Mouse (Mus musculus): Measurements from ENCODE around the gene Nr4a3. TPM values are rescaled to one million over a fixed set of nuclear protein-coding genes. Genes with fewer than 3 reads are reported as not detected.

The Nr4a3 gene
- polyA plus RNA-seq, 1 experiment from 2014 or later, result 2.0 TPM

GRCm38 (mm10) chr4:48051086-48051673 is 6.2 kb downstream of the Nr4a3 start:
- H3K4me3 ChIP-seq, result peak overlapping the region; percentile 35
- H3K9ac ChIP-seq, result peak overlapping the region; percentile 49
- peaks cover 82% of the 10 kb centered on the region for H3K27me3 ChIP-seq
- H3K4me1 ChIP-seq, result peaks cover 41% of the 10 kb centered on the region
- ATAC-seq (ENCODE audit: low FRiP score), result no peak
- H3K27ac ChIP-seq, result no peak overlapping the region
- H3K4me2 ChIP-seq (replicated peaks), result peak overlapping the region; percentile 62
- 13% methylated on average over 19 of the region's 19 CpGs for WGBS
- H3K9me3 ChIP-seq (replicated peaks), result no peaks in the 10 kb centered on the region
- no peaks in the 10 kb centered on the region for H3K36me3 ChIP-seq

GRCm38 (mm10) chr4:48051674-48052121 is 6.7 kb downstream of the Nr4a3 start:
- Histone ChIP-seq H3K36me3 (no peaks in the 10 kb centered on the region), H3K4me3 (peak overlapping the region; percentile 35), H3K4me2 (replicated peaks) (peak overlapping the region; percentile 62), H3K9ac (peak overlapping the region; percentile 49), H3K27me3 (peaks cover 77% of the 10 kb centered on the region), H3K9me3 (replicated peaks) (no peaks in the 10 kb centered on the region), H3K4me1 (peaks cover 36% of the 10 kb centered on the region), H3K27ac (no peak overlapping the region)
- WGBS, result 2% methylated on average over 37 of the region's 37 CpGs
- no peak for ATAC-seq (ENCODE audit: low FRiP score)

DNA sequence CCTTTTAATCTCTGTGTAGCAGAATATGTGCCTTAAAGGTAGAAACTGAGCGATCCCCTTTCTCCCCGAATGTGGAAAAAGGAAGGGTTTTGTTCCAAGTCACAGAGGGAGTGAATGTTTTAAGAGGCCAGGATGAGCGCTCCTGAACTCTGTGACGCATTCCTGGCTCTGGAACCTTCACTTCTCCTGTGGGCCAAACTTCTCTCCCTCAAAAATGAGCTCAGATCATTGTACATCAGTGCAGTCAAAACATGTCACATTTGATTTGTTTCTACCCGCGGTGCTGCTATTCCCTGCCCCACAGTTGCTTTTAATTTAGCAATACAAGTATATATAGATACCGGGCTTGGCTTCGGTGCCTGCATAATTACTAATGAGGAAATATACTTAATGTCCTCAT is 16.8 kb downstream of the Nr4a3 start:
- H3K9me3 ChIP-seq (replicated peaks), result no peaks in the 10 kb centered on the region
- H3K4me2 ChIP-seq (replicated peaks), result no peak overlapping the region
- H3K4me3 ChIP-seq, result no peak overlapping the region
- no peak for ATAC-seq (ENCODE audit: low FRiP score)
- no peak overlapping the region for H3K27ac ChIP-seq
- WGBS, result 82% methylated on average over 8 of the region's 8 CpGs
- H3K27me3 ChIP-seq, result peaks cover 3% of the 10 kb centered on the region; the same call in 1 of the 2 replicates
- no peaks in the 10 kb centered on the region for H3K4me1 ChIP-seq
- no peak overlapping the region for H3K9ac ChIP-seq
- no peaks in the 10 kb centered on the region for H3K36me3 ChIP-seq

- no peak overlapping the region for H3K27ac ChIP-seq
- 57% methylated on average over 4 of the region's 4 CpGs for WGBS
- H3K9ac ChIP-seq, result no peak overlapping the region
- H3K9me3 ChIP-seq (replicated peaks), result no peaks in the 10 kb centered on the region
- no peak for ATAC-seq (ENCODE audit: low FRiP score)
- no peak overlapping the region for H3K4me2 ChIP-seq (replicated peaks)
- no peaks in the 10 kb centered on the region for H3K4me1 ChIP-seq
- no peaks in the 10 kb centered on the region for H3K36me3 ChIP-seq
- H3K27me3 ChIP-seq, result no peaks in the 10 kb centered on the region
- no peak overlapping the region for H3K4me3 ChIP-seq
These were observed 19.4 kb downstream of the Nr4a3 start for GRCm38 (mm10) chr4:48064311-48064710.

GRCm38 (mm10) chr4:48066676-48067075 is 21.7 kb downstream of the Nr4a3 start:
- Histone ChIP-seq H3K27ac (no peak overlapping the region), H3K4me3 (no peak overlapping the region), H3K4me1 (no peaks in the 10 kb centered on the region), H3K27me3 (no peaks in the 10 kb centered on the region), H3K9ac (no peak overlapping the region), H3K36me3 (no peaks in the 10 kb centered on the region), H3K9me3 (replicated peaks) (no peaks in the 10 kb centered on the region), H3K4me2 (replicated peaks) (no peak overlapping the region)
- 85% methylated on average over 2 of the region's 2 CpGs for WGBS
- no peak for ATAC-seq (ENCODE audit: low FRiP score)

- Histone ChIP-seq H3K4me2 (replicated peaks) (no peak overlapping the region), H3K27ac (no peak overlapping the region), H3K4me1 (no peaks in the 10 kb centered on the region), H3K36me3 (no peaks in the 10 kb centered on the region), H3K4me3 (no peak overlapping the region), H3K9me3 (replicated peaks) (no peaks in the 10 kb centered on the region), H3K9ac (no peak overlapping the region), H3K27me3 (no peaks in the 10 kb centered on the region)
- ATAC-seq (ENCODE audit: low FRiP score), result no peak
- 83% methylated on average over 7 of the region's 7 CpGs for WGBS
These were observed 24.2 kb downstream of the Nr4a3 start for GRCm38 (mm10) chr4:48069111-48069510.

DNA sequence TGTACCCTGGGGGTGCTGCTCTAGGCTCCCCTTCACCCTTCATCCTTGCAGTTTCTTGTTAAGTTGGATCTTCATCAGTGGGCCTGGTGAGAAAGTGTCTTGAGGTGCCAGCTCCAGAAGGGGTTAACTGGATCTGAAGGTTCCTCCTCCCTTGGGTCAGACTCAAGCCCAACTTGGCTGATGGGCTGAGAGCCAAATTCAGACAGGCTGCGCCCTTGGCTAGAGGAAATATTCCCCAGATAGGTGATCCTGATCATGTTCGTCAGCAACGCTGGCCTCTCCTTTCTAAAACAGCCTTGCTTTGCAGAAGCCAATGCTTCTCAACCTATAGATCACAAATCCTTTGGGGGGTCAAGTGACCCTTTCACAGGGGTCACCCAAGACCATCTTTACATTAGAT is 27.1 kb downstream of the Nr4a3 start:
- 90% methylated on average over 3 of the region's 3 CpGs for WGBS
- ATAC-seq (ENCODE audit: low FRiP score), result no peak
- no peak overlapping the region for H3K27ac ChIP-seq
- no peaks in the 10 kb centered on the region for H3K9me3 ChIP-seq (replicated peaks)
- 0 out of 2 replicates have a peak, but pooled peaks cover under 1% of the 10 kb centered on the region for H3K4me1 ChIP-seq
- no peak overlapping the region for H3K4me3 ChIP-seq
- no peak overlapping the region for H3K9ac ChIP-seq
- no peak overlapping the region for H3K4me2 ChIP-seq (replicated peaks)
- no peaks in the 10 kb centered on the region for H3K27me3 ChIP-seq
- no peaks in the 10 kb centered on the region for H3K36me3 ChIP-seq

DNA sequence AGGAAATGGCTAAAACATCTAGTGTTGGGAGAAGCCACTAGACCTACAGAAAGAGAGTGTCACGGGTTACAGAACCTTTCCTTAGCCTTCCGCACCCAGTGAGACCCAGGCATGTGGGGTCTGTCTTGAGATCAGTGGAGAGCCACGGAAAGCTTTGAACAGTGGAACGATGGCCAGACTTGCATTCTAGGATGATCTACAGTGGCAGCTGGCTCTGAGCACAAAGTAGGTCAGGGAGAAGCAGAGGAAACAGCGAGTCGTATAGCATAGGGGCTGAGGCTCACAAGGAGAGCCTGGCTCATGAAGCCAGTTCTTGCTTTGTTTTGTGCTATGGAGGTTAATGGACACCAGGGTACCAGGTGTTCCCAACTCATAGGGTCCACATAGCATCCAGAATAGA is 28.4 kb downstream of the Nr4a3 start:
- WGBS, result 93% methylated on average over 6 of the region's 6 CpGs
- no peak for ATAC-seq (ENCODE audit: low FRiP score)
- H3K27ac ChIP-seq, result no peak overlapping the region
- no peak overlapping the region for H3K4me3 ChIP-seq
- no peak overlapping the region for H3K9ac ChIP-seq
- H3K36me3 ChIP-seq, result no peaks in the 10 kb centered on the region
- no peaks in the 10 kb centered on the region for H3K27me3 ChIP-seq
- H3K4me1 ChIP-seq, result peaks cover 9% of the 10 kb centered on the region
- no peak overlapping the region for H3K4me2 ChIP-seq (replicated peaks)
- no peaks in the 10 kb centered on the region for H3K9me3 ChIP-seq (replicated peaks)

GRCm38 (mm10) chr4:48074451-48075240 is 29.7 kb downstream of the Nr4a3 start:
- Histone ChIP-seq H3K4me2 (replicated peaks) (no peak overlapping the region), H3K9me3 (replicated peaks) (no peaks in the 10 kb centered on the region), H3K27me3 (no peaks in the 10 kb centered on the region), H3K9ac (no peak overlapping the region), H3K36me3 (no peaks in the 10 kb centered on the region), H3K27ac (no peak overlapping the region), H3K4me3 (no peak overlapping the region), H3K4me1 (peaks cover 12% of the 10 kb centered on the region)
- no peak for ATAC-seq (ENCODE audit: low FRiP score)
- 83% methylated on average over 5 of the region's 5 CpGs for WGBS

GRCm38 (mm10) chr4:48076693-48077471 is 31.9 kb downstream of the Nr4a3 start:
- no peak for ATAC-seq (ENCODE audit: low FRiP score)

DNA sequence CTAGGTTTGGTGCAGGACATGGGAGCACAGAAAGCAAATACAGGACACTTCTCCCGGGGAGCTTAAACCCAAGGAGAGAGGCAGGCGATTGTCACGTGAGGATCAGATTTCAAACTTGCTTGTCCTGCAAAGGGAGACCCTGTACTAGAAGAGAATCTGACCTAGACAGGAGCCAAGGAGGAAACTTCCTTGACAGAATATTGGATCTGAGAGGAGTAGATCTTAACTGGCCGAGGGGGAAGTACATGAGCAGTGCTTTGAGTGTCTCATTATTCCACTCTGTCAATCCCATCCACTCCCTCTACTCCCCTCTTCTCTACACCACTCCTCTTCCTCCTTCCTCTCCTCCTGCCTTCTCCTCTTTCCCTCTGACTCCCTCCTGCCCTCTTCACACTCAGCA is 33.3 kb downstream of the Nr4a3 start:
- Histone ChIP-seq H3K9me3 (replicated peaks) (no peaks in the 10 kb centered on the region), H3K4me2 (replicated peaks) (no peak overlapping the region), H3K9ac (no peak overlapping the region), H3K27ac (no peak overlapping the region), H3K36me3 (no peaks in the 10 kb centered on the region), H3K4me1 (peaks cover 16% of the 10 kb centered on the region), H3K27me3 (no peaks in the 10 kb centered on the region), H3K4me3 (no peak overlapping the region)
- WGBS, result 34% methylated on average over 4 of the region's 4 CpGs
- ATAC-seq (ENCODE audit: low FRiP score), result no peak

More at GRCm38 (mm10) chr4:48076693-48077471, 31.9 kb downstream of the Nr4a3 start:
- Histone ChIP-seq H3K9me3 (replicated peaks) (no peaks in the 10 kb centered on the region), H3K36me3 (no peaks in the 10 kb centered on the region), H3K27me3 (no peaks in the 10 kb centered on the region), H3K4me3 (no peak overlapping the region), H3K4me1 (peaks cover 16% of the 10 kb centered on the region), H3K4me2 (replicated peaks) (no peak overlapping the region), H3K9ac (no peak overlapping the region), H3K27ac (no peak overlapping the region)
- WGBS, result 84% methylated on average over 13 of the region's 13 CpGs

GRCm38 (mm10) chr4:48079285-48080039 is 34.5 kb downstream of the Nr4a3 start:
- whole genome bisulfite sequencing, result 60% methylated on average over 8 of the region's 8 CpGs
- no peak overlapping the region for H3K9ac ChIP-seq
- peaks cover 16% of the 10 kb centered on the region for H3K4me1 ChIP-seq

More at GRCm38 (mm10) chr4:48079285-48080039, 34.5 kb downstream of the Nr4a3 start:
- Histone ChIP-seq H3K4me3 (no peak overlapping the region), H3K9me3 (replicated peaks) (no peaks in the 10 kb centered on the region), H3K4me2 (replicated peaks) (no peak overlapping the region), H3K36me3 (no peaks in the 10 kb centered on the region), H3K27ac (no peak overlapping the region), H3K27me3 (no peaks in the 10 kb centered on the region)
- no peak for ATAC-seq (ENCODE audit: low FRiP score)
